Mouse (Mus musculus): ENCODE data around the gene Kcnc1. TPM values are rescaled to one million over a fixed set of nuclear protein-coding genes. Genes with fewer than 3 reads are reported as not detected.

Kcnc1 gene
- polyA plus RNA-seq, 1 experiment, result 0.23 TPM

- Histone ChIP-seq H3K4me3 (ENCODE audit: insufficient read depth, low read depth, low read length) (no peak overlapping the region), H3K27ac (ENCODE audit: insufficient read depth, low read depth, low read length) (no peak overlapping the region), H3K4me1 (ENCODE audit: control insufficient read depth, insufficient read depth, low read length) (no peaks in the 10 kb centered on the region), H3K27me3 (replicated peaks; ENCODE audit: control insufficient read depth, insufficient read depth, low read length) (no peaks in the 10 kb centered on the region), H3K36me3 (ENCODE audit: control insufficient read depth, insufficient read depth, low read length) (no peaks in the 10 kb centered on the region)
- no peak for TF ChIP-seq CTCF (conservative IDR thresholded peaks at IDR 0.05; ENCODE audit: insufficient read depth, insufficient read length, low read depth, low read length)
- no peak for TF ChIP-seq POLR2A (IDR thresholded peaks at IDR 0.05; ENCODE audit: low read depth, low read length)
- DNase-seq, result no peak
- WGBS, result 19% methylated on average over 12 of the region's 12 CpGs
Measured at GRCm38 (mm10) chr7:46409204-46409789, 13.0 kb downstream of the Kcnc1 start.

- no peaks in the 10 kb centered on the region for H3K36me3 ChIP-seq (ENCODE audit: control insufficient read depth, insufficient read depth, low read length)
- H3K27ac ChIP-seq (ENCODE audit: insufficient read depth, low read depth, low read length), result no peak overlapping the region
- H3K4me1 ChIP-seq (ENCODE audit: control insufficient read depth, insufficient read depth, low read length), result no peaks in the 10 kb centered on the region
- no peak for DNase-seq
- WGBS, result 69% methylated on average over 6 of the region's 6 CpGs
- no peak overlapping the region for H3K4me3 ChIP-seq (ENCODE audit: insufficient read depth, low read depth, low read length)
- TF ChIP-seq CTCF (conservative IDR thresholded peaks at IDR 0.05; ENCODE audit: insufficient read depth, insufficient read length, low read depth, low read length) (no peak), POLR2A (IDR thresholded peaks at IDR 0.05; ENCODE audit: low read depth, low read length) (no peak)
- H3K27me3 ChIP-seq (replicated peaks; ENCODE audit: control insufficient read depth, insufficient read depth, low read length), result no peaks in the 10 kb centered on the region
Measured at GRCm38 (mm10) chr7:46410727-46411126, 14.4 kb downstream of the Kcnc1 start.

- no peak for DNase-seq
- no peaks in the 10 kb centered on the region for H3K27me3 ChIP-seq (replicated peaks; ENCODE audit: control insufficient read depth, insufficient read depth, low read length)
- no peak overlapping the region for H3K27ac ChIP-seq (ENCODE audit: insufficient read depth, low read depth, low read length)
- H3K4me3 ChIP-seq (ENCODE audit: insufficient read depth, low read depth, low read length), result no peak overlapping the region
- no peaks in the 10 kb centered on the region for H3K36me3 ChIP-seq (ENCODE audit: control insufficient read depth, insufficient read depth, low read length)
- WGBS, result 68% methylated on average over 5 of the region's 5 CpGs
- TF ChIP-seq CTCF (conservative IDR thresholded peaks at IDR 0.05; ENCODE audit: insufficient read depth, insufficient read length, low read depth, low read length) (no peak), POLR2A (IDR thresholded peaks at IDR 0.05; ENCODE audit: low read depth, low read length) (no peak)
- no peaks in the 10 kb centered on the region for H3K4me1 ChIP-seq (ENCODE audit: control insufficient read depth, insufficient read depth, low read length)
Measured at GRCm38 (mm10) chr7:46412823-46413222, 16.5 kb downstream of the Kcnc1 start.

- WGBS, result 63% methylated on average over 6 of the region's 6 CpGs
Measured at GRCm38 (mm10) chr7:46413959-46414725, 17.8 kb downstream of the Kcnc1 start.

GRCm38 (mm10) chr7:46415818-46416425, 19.6 kb downstream of the Kcnc1 start:
- H3K4me3 ChIP-seq (ENCODE audit: insufficient read depth, low read depth, low read length), result no peak overlapping the region
- H3K27me3 ChIP-seq (replicated peaks; ENCODE audit: control insufficient read depth, insufficient read depth, low read length), result no peaks in the 10 kb centered on the region
- H3K4me1 ChIP-seq (ENCODE audit: control insufficient read depth, insufficient read depth, low read length), result no peaks in the 10 kb centered on the region
- H3K27ac ChIP-seq (ENCODE audit: insufficient read depth, low read depth, low read length), result no peak overlapping the region
- no peaks in the 10 kb centered on the region for H3K36me3 ChIP-seq (ENCODE audit: control insufficient read depth, insufficient read depth, low read length)
- no peak for DNase-seq
- 46% methylated on average over 14 of the region's 14 CpGs for WGBS
- TF ChIP-seq CTCF (conservative IDR thresholded peaks at IDR 0.05; ENCODE audit: insufficient read depth, insufficient read length, low read depth, low read length), result no peak
- no peak for TF ChIP-seq POLR2A (IDR thresholded peaks at IDR 0.05; ENCODE audit: low read depth, low read length)

More at GRCm38 (mm10) chr7:46413959-46414725, 17.8 kb downstream of the Kcnc1 start:
- H3K27me3 ChIP-seq (replicated peaks; ENCODE audit: control insufficient read depth, insufficient read depth, low read length), result no peaks in the 10 kb centered on the region
- H3K4me1 ChIP-seq (ENCODE audit: control insufficient read depth, insufficient read depth, low read length), result no peaks in the 10 kb centered on the region
- H3K4me3 ChIP-seq (ENCODE audit: insufficient read depth, low read depth, low read length), result no peak overlapping the region
- no peak for DNase-seq
- no peak overlapping the region for H3K27ac ChIP-seq (ENCODE audit: insufficient read depth, low read depth, low read length)
- no peaks in the 10 kb centered on the region for H3K36me3 ChIP-seq (ENCODE audit: control insufficient read depth, insufficient read depth, low read length)
- TF ChIP-seq POLR2A (IDR thresholded peaks at IDR 0.05; ENCODE audit: low read depth, low read length), result no peak
- TF ChIP-seq CTCF (conservative IDR thresholded peaks at IDR 0.05; ENCODE audit: insufficient read depth, insufficient read length, low read depth, low read length), result no peak

GRCm38 (mm10) chr7:46417467-46417866, 21.2 kb downstream of the Kcnc1 start:
- WGBS, result 73% methylated on average over 7 of the region's 7 CpGs
- Histone ChIP-seq H3K36me3 (ENCODE audit: control insufficient read depth, insufficient read depth, low read length) (no peaks in the 10 kb centered on the region), H3K27ac (ENCODE audit: insufficient read depth, low read depth, low read length) (no peak overlapping the region), H3K27me3 (replicated peaks; ENCODE audit: control insufficient read depth, insufficient read depth, low read length) (no peaks in the 10 kb centered on the region), H3K4me3 (ENCODE audit: insufficient read depth, low read depth, low read length) (no peak overlapping the region), H3K4me1 (ENCODE audit: control insufficient read depth, insufficient read depth, low read length) (no peaks in the 10 kb centered on the region)
- TF ChIP-seq POLR2A (IDR thresholded peaks at IDR 0.05; ENCODE audit: low read depth, low read length) (no peak), CTCF (conservative IDR thresholded peaks at IDR 0.05; ENCODE audit: insufficient read depth, insufficient read length, low read depth, low read length) (no peak)
- DNase-seq, result no peak

GRCm38 (mm10) chr7:46418102-46418622, 21.9 kb downstream of the Kcnc1 start:
- H3K27ac ChIP-seq (ENCODE audit: insufficient read depth, low read depth, low read length), result no peak overlapping the region

More at GRCm38 (mm10) chr7:46418102-46418622, 21.9 kb downstream of the Kcnc1 start:
- 71% methylated on average over 16 of the region's 16 CpGs for WGBS
- TF ChIP-seq CTCF (conservative IDR thresholded peaks at IDR 0.05; ENCODE audit: insufficient read depth, insufficient read length, low read depth, low read length) (no peak), POLR2A (IDR thresholded peaks at IDR 0.05; ENCODE audit: low read depth, low read length) (no peak)
- no peaks in the 10 kb centered on the region for H3K27me3 ChIP-seq (replicated peaks; ENCODE audit: control insufficient read depth, insufficient read depth, low read length)
- H3K4me1 ChIP-seq (ENCODE audit: control insufficient read depth, insufficient read depth, low read length), result no peaks in the 10 kb centered on the region
- H3K4me3 ChIP-seq (ENCODE audit: insufficient read depth, low read depth, low read length), result no peak overlapping the region
- DNase-seq, result no peak
- no peaks in the 10 kb centered on the region for H3K36me3 ChIP-seq (ENCODE audit: control insufficient read depth, insufficient read depth, low read length)
